ENCODE assay signal across 14 mouse cellular contexts in genomic region chr1:132727548-132727947, GRCm38 (mm10). TPM values are rescaled to one million over a fixed set of nuclear protein-coding genes. Genes with fewer than 3 reads are reported as not detected.
DNase-seq lines count a peak whose midpoint lies in the region; ATAC-seq lines count a peak whose summit lies in the region.
"Had no signal": no experiment of that assay in that cellular context is flagged by ENCODE, and none has a peak within 500 bp of the region (broad histone marks: within the 10 kb centered on the region; RNA-seq: fewer than 3 reads in every experiment).

No protein-coding gene starts in this region.

- H3K9me3 ChIP-seq in midbrain, embryonic 14.5 days (ENCODE audit: control insufficient read depth, low read length) = no peaks in the 10 kb centered on the region
- H3K9me3 ChIP-seq in midbrain, embryonic 10.5 days (replicated peaks) = no peaks in the 10 kb centered on the region
- H3K9me3 ChIP-seq: G1E; limb, embryonic 15.5 days had no signal

- no peaks in the 10 kb centered on the region for H3K27me3 ChIP-seq in midbrain, embryonic 14.5 days (ENCODE audit: control insufficient read depth, insufficient read depth, low read length)
- H3K27me3 ChIP-seq in midbrain, embryonic 10.5 days (ENCODE audit: low read depth, poor library complexity, severe bottlenecking) = no peaks in the 10 kb centered on the region

- no peak overlapping the region for H3K4me3 ChIP-seq in midbrain, embryonic 14.5 days (replicated peaks; ENCODE audit: low read depth, low read length)
- H3K4me3 ChIP-seq in midbrain, embryonic 10.5 days = no peak overlapping the region
- H3K4me3 ChIP-seq: limb, embryonic 15.5 days had no signal

- peaks cover 34% of the 10 kb centered on the region for H3K4me1 ChIP-seq in midbrain, embryonic 14.5 days (ENCODE audit: control insufficient read depth, insufficient read depth, low read length)
- H3K4me1 ChIP-seq in midbrain, embryonic 10.5 days = peaks cover 41% of the 10 kb centered on the region
- H3K4me1 ChIP-seq: limb, embryonic 15.5 days had no signal

- ATAC-seq in midbrain, embryonic 14.5 days (ENCODE audit: low FRiP score, low TSS enrichment) = no peak

- H3K27ac ChIP-seq in midbrain, embryonic 14.5 days (replicated peaks; ENCODE audit: low read depth, low read length) = 0 out of 2 replicates have a peak overlapping the region, but pooled peaks have one; percentile 20
- H3K27ac ChIP-seq in midbrain, embryonic 10.5 days (replicated peaks) = no peak overlapping the region
- H3K27ac ChIP-seq: limb, embryonic 15.5 days had no signal

- H3K36me3 ChIP-seq in midbrain, embryonic 14.5 days (ENCODE audit: control insufficient read depth, insufficient read depth, low read length) = no peaks in the 10 kb centered on the region
- no peaks in the 10 kb centered on the region for H3K36me3 ChIP-seq in midbrain, embryonic 10.5 days
- H3K36me3 ChIP-seq: G1E; limb, embryonic 15.5 days had no signal

- H3K9ac ChIP-seq in midbrain, embryonic 14.5 days (replicated peaks; ENCODE audit: low read length) = no peak overlapping the region
- H3K9ac ChIP-seq: limb, embryonic 15.5 days had no signal

- H3K4me2 ChIP-seq in midbrain, embryonic 14.5 days (ENCODE audit: low read length) = no peak overlapping the region
- H3K4me2 ChIP-seq: limb, embryonic 15.5 days had no signal

- DNase-seq in cerebellum, adult 11-12 months = peak; percentile 62
- DNase-seq in cerebellum, postnatal 4 days (ENCODE audit: low spot score in 2 of 2) = no peak
- no peak for DNase-seq in midbrain, embryonic 14.5 days
- no peak for DNase-seq in midbrain, embryonic 10.5 days (ENCODE audit: low spot score)
- peak; percentile 76 to 83 for DNase-seq in layer of hippocampus, adult 8-10 months (ENCODE audit: low spot score in 2 of 2)
- DNase-seq in telencephalon, adult 2 months (ENCODE audit: low read depth, low spot score) = peak; percentile 80
- DNase-seq in kidney, adult 8-10 months = no peak
- no peak for DNase-seq in adrenal gland, adult 2 months
- DNase-seq: gastrocnemius, postnatal 36 days; kidney, postnatal 4 days; lung, postnatal 10 days had no signal

- 23% methylated on average over 2 of the region's 2 CpGs for WGBS in midbrain, embryonic 14.5 days
- 66% methylated on average over 2 of the region's 2 CpGs for WGBS in midbrain, embryonic 10.5 days

RNA-seq across cellular contexts. Expression of gene Nfasc, which starts 14.0 kb away (rescaled TPM):
- 37.8 and 48.6 TPM in 2 replicates for polyA plus RNA-seq in midbrain, embryonic 14.5 days (2014; fragmentation: Nextera tagmentation; extraction: Ambion mirVana)
- polyA plus RNA-seq in midbrain, embryonic 10.5 days (2016; fragmentation: Nextera tagmentation; extraction: Ambion mirVana) = 14.5 and 19.7 TPM in 2 replicates
- 100 to 1,000 TPM; 153 to 171 (median 158) TPM for total RNA-seq in layer of hippocampus, adult 8-10 months (2022)
- 1 to 10 TPM; 3.9 to 5.7 TPM for total RNA-seq in adrenal gland, adult 2 months (2021)
- 1.2 and 1.5 TPM in 2 replicates for polyA plus RNA-seq in adrenal gland, adult 2 months (2012; rRNA removed)
- total RNA-seq: monocyte, adult 5-6 weeks had no signal
- polyA plus RNA-seq: G1E had no signal

Comparison
In these comparisons a context has a peak if more than half of its experiments do, and no peak if none do; other contexts are left out.
1. DNase-seq: peak in cerebellum, adult 11-12 months (single experiment), layer of hippocampus, adult 8-10 months (2 of 2) and telencephalon, adult 2 months (single experiment); none in cerebellum, postnatal 4 days (0 of 2), midbrain, embryonic 14.5 days (single experiment), midbrain, embryonic 10.5 days (single experiment), kidney, adult 8-10 months (0 of 2) and adrenal gland, adult 2 months (single experiment).